Mouse (Mus musculus): ENCODE measurements around the gene Parp9.
"Not testable (repeated sequence)": the region's sequence is repeated elsewhere in the genome, so short reads cannot be mapped to it uniquely, and the experiment has no call there.

The Parp9 gene

DNA sequence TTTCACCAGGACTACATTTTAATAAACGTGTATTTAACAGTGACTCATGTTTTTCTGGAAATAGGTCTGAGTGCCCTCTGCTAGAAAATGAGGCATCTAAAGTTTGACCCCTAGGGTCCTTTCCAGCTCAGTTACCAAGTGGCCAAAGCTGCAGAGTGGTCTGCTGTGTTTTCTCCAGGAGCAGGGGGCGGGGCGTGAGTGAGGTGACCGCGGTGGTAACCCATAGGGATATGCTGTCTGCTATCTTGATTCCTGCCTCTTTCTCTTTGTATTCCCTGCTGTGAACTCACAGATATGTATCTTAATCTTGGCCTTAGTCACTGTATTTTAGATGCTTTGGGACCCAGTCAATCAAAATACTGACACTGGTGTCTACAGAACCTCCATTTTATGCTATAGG is 13.9 kb upstream of the Parp9 start:
- no peak for DNase-seq (ENCODE audit: low read depth, low spot score)

DNA sequence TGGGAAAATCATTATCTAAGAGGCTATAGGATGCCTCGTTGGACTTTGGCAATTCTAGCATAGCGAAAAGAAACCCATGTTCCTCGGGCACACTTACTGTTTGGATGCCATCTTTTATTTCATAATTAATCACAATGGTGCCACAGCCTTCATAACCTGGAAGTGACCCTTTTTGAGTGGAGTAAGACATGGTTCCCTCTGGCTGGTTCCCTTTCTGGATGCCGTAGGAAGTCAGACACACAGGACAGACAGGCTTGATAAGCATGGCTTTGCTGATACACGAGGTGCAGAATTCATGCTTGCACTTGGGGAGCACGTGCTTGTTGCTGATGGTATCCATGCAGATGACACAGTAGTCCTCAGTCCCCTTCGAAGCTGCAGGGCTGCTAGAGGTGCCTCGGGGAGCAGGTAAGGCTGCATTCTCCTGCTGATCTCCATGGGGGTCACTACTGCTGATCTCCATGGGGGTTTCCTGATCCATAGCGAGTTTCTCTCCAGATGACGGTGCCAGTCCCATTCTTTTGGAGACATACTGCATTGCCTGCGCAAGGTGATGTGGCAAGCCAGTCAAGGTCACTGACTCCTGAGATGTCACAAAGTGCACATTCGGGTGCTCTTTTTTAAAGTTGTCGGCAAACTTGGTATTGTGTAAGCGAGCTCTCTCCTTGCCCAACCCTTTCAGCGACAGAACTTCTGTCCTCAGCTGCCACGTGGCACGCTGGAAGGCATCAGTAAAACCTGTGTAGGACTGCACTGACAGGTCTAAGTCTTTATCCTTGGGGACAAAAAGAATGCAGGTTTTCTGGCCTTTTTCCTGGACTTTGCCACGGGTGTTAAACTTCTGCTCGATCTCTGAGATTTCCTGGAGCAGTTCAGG is 5.9 kb upstream of the Parp9 start:
- no peak for DNase-seq (ENCODE audit: low read depth, low spot score)

- DNase-seq (ENCODE audit: low read depth, low spot score) = no peak
These were observed 5.1 kb upstream of the Parp9 start for GRCm38 (mm10) chr16:35933181-35933580.

GRCm38 (mm10) chr16:35939261-35939660 is 991 bp downstream of the Parp9 start:
- peak; percentile 47 for DNase-seq (ENCODE audit: low read depth, low spot score)

GRCm38 (mm10) chr16:35939690-35940089 is 1.4 kb downstream of the Parp9 start:
- DNase-seq (ENCODE audit: low read depth, low spot score) = peak; percentile 85

GRCm38 (mm10) chr16:35941382-35941781 is 3.1 kb downstream of the Parp9 start:
- peak; percentile 70 for DNase-seq (ENCODE audit: low read depth, low spot score)

DNA sequence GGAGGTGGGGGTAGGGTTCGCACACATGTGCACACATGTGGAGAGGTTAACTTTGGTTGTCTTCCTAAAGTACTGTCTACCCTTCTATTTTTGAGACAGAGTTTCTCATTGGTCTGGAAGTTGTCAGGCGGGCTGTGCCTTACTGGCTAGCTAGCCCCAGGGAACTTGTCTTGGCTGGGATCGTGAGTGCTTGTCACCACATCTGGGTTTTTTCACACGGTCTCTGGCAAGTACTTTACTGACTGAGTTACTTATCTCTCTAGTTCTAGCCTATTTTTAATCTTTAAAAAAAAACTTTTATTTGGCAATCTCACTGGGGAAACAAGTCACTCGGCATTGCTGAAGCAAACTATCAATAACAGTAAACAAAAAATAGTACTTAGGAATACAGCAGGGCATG is 11.0 kb downstream of the Parp9 start:
- DNase-seq (ENCODE audit: low read depth, low spot score) = no peak

DNA sequence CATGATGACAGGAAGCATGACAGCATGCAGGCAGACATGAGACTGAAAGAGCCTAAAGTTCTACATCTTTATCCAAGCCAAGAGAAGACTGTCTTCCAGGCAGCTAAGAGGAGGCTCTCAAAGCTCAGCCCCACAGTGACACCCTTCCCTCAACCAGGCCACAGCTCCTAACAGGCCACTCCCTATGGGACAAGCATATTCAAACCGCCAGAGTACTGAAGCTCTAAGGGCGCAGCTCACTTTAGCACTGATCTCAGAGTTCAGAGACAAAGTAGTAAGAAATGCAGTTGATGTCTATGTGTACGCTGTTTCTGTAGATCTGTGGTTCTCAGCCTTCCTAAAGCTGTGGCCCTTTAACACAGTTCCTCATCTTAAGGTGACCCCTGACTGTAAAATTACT is 12.9 kb downstream of the Parp9 start:
- peak; percentile 54 for DNase-seq (ENCODE audit: low read depth, low spot score)

DNA sequence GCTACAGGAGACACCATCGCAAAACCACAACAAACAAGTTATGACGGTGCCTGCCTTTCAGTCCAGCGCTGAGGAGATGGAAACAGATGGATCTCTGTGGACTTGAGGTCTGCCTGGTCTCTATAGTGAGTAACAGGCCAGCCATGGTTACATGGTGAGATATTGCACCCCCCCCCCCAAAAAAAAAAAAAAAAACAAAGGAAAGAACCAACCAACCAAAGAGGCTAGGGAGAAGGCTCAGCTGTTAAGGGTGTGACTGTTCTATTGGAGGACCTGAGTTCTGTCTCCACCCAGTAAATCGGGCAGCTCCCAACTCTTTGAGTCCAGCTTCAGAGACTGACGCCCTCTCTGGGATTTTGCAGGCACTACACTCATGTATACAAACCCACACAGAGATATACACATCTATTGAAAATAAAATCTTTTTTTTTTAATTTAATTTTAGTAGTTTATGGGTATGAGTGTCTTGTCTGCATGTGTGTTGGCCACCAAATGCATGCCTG is 14.4 kb downstream of the Parp9 start:
- DNase-seq (ENCODE audit: low read depth, low spot score) = peak; percentile 67

DNA sequence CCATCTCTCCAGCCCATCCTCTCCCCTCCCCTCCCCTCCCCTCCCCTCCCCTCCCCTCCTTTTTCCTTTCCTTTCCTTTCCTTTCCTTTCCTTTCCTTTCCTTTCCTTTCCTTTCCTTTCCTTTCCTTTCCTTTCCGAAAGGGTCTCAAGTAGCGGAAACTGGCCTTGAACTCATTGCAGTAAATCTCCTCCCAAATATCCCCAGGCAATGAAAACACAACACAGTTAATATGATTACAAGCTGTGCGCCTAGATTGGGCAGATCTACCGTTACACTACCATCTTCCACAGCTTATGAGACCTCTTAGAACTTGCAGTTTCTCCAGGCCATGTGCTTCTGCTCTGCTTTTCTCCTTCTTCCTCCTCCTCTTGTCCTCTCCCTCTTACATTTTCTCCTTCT is 27.7 kb downstream of the Parp9 start:
- peak; percentile 80 for DNase-seq (ENCODE audit: low read depth, low spot score)

DNA sequence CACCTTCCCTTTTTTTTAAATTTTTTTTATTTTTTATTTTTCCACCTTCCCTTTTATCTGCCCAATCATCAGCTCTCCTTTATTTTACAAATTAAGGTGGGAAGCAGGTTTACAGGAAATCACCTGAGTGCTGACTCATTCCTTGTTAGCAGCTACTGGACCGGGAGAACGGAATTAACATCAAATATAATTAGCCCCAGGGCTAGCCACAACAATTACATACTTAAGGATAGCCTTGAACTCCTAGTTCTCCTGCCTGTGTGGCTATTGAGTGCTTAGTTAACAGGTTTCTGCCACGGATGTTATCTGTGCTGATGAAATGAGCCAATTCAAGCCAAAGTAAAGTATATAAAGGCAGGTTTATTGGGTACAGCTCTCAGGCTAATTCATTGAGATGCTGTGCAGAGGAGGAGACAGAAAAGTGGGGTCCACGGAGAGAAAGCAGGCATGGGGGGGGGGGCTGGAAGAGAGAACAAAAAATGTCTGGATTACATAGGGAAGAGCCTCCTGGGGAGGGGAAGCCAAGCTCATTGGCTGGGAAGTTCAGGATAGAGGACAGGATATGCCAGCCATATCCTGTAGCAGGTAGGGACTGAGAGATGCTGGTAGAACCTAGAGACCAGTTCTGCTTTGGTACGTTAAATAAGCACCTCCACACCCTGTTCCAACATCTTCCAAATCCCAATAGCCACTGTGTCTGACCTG is 28.3 kb downstream of the Parp9 start:
- peak; percentile 92 for DNase-seq (ENCODE audit: low read depth, low spot score)

- DNase-seq (ENCODE audit: low read depth, low spot score) = peak; percentile 23
These were observed 29.0 kb downstream of the Parp9 start for GRCm38 (mm10) chr16:35967319-35967718.

GRCm38 (mm10) chr16:35968149-35968548 is 29.9 kb downstream of the Parp9 start:
- DNase-seq (ENCODE audit: low read depth, low spot score) = peak; percentile 55

DNA sequence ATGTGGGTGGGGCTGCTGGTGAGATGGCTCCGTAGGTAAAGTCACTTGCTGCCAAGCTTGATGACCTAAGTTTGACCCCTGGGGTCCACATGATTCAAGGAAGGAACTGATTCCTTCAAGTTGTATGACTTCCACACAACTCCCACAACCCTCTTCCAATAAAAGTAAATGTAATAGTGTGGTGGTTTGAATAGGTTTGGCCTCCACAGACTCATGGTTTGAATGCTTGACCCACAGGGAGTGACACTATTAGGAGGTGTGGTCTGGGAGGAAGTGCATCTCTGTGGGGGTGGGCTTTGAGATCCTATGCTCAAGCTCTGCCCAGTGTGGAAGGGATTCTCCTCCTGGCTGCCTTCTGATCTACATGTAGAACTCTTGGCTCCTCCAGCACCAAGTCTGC is 35.8 kb downstream of the Parp9 start:
- DNase-seq (ENCODE audit: low read depth, low spot score) = peak; percentile 76

DNA sequence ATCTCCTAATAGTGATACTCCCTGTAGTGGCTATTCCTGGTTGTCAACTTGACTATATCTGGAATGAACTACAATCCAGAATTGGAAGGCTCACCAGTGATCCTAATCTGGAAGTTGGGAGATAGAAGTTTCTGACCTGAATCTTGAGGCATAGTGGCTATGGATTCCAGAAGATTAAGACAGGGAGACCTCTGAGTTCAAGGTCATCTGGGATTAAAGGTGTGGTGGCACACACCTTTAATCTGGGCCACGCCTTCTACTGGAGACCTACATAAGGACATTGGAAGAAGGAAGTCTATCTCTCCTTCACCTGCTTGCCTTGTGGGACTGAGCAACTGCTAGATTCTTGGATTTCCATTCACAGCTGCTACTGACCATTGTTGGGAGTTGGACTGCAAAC is 40.2 kb downstream of the Parp9 start, which contains the start of gene Kpna1:
Kpna1 (plus strand) TSS at position 301 of the 400 bp plus-strand sequence.
- DNase-seq (ENCODE audit: low read depth, low spot score) = not testable (repeated sequence)

DNA sequence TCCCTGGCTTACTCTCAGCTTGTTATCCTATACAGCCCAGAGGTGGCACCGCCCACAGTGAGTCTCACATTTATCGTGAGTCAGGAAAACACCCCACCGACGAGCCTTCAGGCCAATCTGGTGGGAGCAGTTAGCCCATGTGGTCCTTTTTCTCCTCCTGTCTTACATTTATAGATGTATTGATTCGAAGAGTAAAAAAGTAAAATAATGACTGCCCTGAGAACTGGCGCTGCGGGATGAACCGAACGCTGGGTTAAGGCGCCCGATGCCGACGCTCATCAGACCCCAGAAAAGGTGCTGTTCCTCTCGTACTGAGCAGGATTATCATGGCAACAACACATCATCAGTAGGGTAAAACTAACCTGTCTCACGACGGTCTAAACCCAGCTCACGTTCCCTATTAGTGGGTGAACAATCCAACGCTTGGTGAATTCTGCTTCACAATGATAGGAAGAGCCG is 43.1 kb downstream of the Parp9 start:
- DNase-seq (ENCODE audit: low read depth, low spot score) = peak; percentile 100

GRCm38 (mm10) chr16:35982506-35982901 is 44.2 kb downstream of the Parp9 start:
- no peak for DNase-seq (ENCODE audit: low read depth, low spot score)

DNA sequence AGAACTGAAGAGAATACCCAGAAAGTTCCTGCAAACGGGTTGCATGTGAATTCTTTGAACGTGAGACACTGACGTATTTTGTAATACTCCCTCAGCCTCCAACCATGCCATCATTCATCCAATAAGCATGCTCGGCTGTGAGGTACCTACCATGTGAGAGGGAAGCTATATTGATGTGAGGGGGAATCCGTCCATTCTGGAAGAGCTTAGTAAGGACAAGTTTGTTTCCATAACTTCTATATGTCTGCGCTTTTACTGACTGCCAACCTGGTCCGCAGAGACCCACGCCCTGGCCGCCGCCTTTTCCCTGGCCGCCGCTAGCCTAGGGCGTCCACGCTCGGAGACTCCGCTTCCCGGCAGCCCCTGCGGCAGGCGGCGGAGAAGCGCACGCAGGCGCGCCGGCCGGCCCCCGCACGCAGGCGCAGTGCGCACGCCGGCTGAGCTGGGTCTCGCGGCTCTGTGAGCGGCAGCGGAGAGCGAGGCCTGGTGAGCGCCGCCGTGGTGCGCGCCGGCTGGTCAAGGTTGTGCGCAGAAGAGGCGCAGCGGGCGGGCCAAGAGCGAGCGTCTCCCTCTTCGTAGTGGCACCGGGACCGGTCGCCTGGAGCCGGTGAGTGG is 44.7 kb downstream of the Parp9 start:
- peak; percentile 92 for DNase-seq (ENCODE audit: low read depth, low spot score)

- peak; percentile 65 for DNase-seq (ENCODE audit: low read depth, low spot score)
These were observed 45.3 kb downstream of the Parp9 start for GRCm38 (mm10) chr16:35983517-35984101.

DNA sequence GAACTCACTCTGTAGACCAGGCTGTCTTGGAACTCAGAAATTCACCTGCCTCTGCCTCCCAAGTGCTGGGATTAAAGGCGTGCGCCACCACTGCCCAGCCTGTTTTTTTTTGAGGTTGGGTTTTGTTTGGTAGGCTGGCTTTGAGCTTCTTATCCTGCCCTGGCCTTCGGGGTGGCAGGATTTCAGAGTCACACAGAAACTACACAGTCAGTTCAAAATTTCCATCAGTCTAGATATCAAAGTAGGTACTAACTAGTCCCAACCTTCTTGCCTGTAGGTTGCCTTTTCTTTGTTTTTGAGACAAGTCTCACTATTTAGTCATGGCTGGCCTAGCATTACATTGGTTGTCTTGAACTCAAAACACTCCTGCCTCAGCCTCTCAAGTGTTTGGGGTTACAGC is 46.2 kb downstream of the Parp9 start:
- DNase-seq (ENCODE audit: low read depth, low spot score) = peak; percentile 29

- DNase-seq (ENCODE audit: low read depth, low spot score) = no peak
These were observed 49.7 kb downstream of the Parp9 start for GRCm38 (mm10) chr16:35987930-35988329.

DNA sequence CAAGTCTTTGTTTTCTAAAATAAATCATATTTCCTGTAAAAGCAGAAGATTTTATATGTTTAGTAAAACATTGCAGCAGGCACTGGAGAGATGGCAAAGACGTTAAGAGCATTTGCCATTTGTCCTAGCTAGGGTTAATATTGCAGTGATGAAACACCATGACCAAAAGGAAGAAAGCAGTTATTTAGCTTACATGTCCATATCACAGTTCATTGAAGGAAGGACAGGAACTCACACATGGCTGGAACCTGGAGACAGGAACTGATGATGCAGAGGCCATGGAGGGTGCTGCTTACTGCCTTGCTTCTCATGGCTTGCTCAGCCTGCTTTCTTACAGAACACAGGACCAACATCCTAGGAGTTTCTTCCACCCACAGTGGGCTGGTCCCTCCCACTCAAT is 54.1 kb downstream of the Parp9 start:
- DNase-seq (ENCODE audit: low read depth, low spot score) = no peak
